Mouse (Mus musculus) small intestine, adult 2 months (tissue): ENCODE results near the gene Sec24c. TPM values are rescaled to one million over a fixed set of nuclear protein-coding genes. Genes with fewer than 3 reads are reported as not detected.

Source experiments
- H3K27ac ChIP-seq: fragments of 200-500 bp; 2 replicates; pipeline ENCODE4 v1.5.1; 2012; ENCODE audit warnings: low read depth, low read length, control low read depth, inconsistent platforms; ENCODE audit not compliant: insufficient read depth
- H3K27me3 ChIP-seq: fragments of 200-500 bp; 2 replicates; pipeline ENCODE4 v1.6.1; 2012; ENCODE audit warnings: mild to moderate bottlenecking, moderate library complexity, low read length, inconsistent platforms; ENCODE audit not compliant: control insufficient read depth, insufficient read depth
- H3K36me3 ChIP-seq: fragments of 200-500 bp; 2 replicates; pipeline ENCODE4 v1.6.1; 2012; ENCODE audit warnings: mild to moderate bottlenecking, low read length, control low read depth, inconsistent platforms; ENCODE audit not compliant: control insufficient read depth, insufficient read depth
- H3K4me1 ChIP-seq: fragments of 200-500 bp; 2 replicates; pipeline ENCODE4 v1.6.1; 2012; ENCODE audit warnings: low read length, inconsistent platforms, mixed read lengths; ENCODE audit not compliant: control insufficient read depth, insufficient read depth, insufficient read length
- H3K4me3 ChIP-seq: fragments of 200-500 bp; 2 replicates; pipeline ENCODE4 v1.5.1; 2012; ENCODE audit warnings: low read depth, mild to moderate bottlenecking, control low read depth, inconsistent platforms, low read length, moderate library complexity
- CTCF ChIP-seq: fragments of 200-500 bp; IDR thresholded peaks from 2 replicates; pipeline ENCODE4 v1.5.1; 2012; ENCODE audit warnings: low read depth, mild to moderate bottlenecking, control low read depth, inconsistent platforms, low read length, moderate library complexity, mixed read lengths; ENCODE audit not compliant: insufficient replicate concordance, insufficient read length; ENCODE audit errors: extremely low read depth
- POLR2A ChIP-seq: fragments of 200-500 bp; IDR thresholded peaks from 2 replicates; pipeline ENCODE4 v1.6.1; 2012; ENCODE audit warnings: low read depth, mild to moderate bottlenecking, control low read depth, inconsistent platforms, low read length, moderate library complexity
- WGBS: fragments of 180-500 bp; shearing (Covaris S2); methylation state at CpG from one replicate; pipeline ENCODE4 v1.1.7; 2018; 5-methylcytosine and 5-hydroxymethylcytosine counted together
- polyA plus RNA-seq: library from polyadenylated mRNA; depleted of rRNA; stranded (reverse); fragments of >200 nt; gene quantifications from 2 replicates; pipeline ENCODE4 v1.2.3, GENCODE M21; 2012

The Sec24c gene
- polyA plus RNA-seq, 1 experiment: 233 TPM

- H3K27me3 ChIP-seq: 0 out of 2 replicates have a peak, but pooled peaks cover 5% of the 10 kb centered on the region
- no peaks in the 10 kb centered on the region for H3K36me3 ChIP-seq
- 0 out of 2 replicates have a peak overlapping the region, but pooled peaks have one; percentile 44 for H3K27ac ChIP-seq
- peaks cover 5% of the 10 kb centered on the region for H3K4me1 ChIP-seq
- no peak; the same call in none of the 2 replicates for TF ChIP-seq POLR2A
- peak; percentile 90 for TF ChIP-seq CTCF
- H3K4me3 ChIP-seq: peak overlapping the region; percentile 77
- 2% methylated on average over 52 of the region's 52 CpGs for WGBS
These were observed 13.1 kb upstream of the Sec24c start for GRCm38 (mm10) chr14:20660827-20661660.

- Histone ChIP-seq H3K27ac (no peak overlapping the region), H3K36me3 (no peaks in the 10 kb centered on the region), H3K27me3 (0 out of 2 replicates have a peak, but pooled peaks cover 5% of the 10 kb centered on the region), H3K4me1 (peaks cover 5% of the 10 kb centered on the region), H3K4me3 (peak overlapping the region; percentile 77)
- TF ChIP-seq CTCF (no peak), POLR2A (no peak)
- 36% methylated on average over 19 of the region's 19 CpGs for WGBS
These were observed 12.3 kb upstream of the Sec24c start for GRCm38 (mm10) chr14:20661661-20662331.

- Histone ChIP-seq H3K4me3 (no peak overlapping the region), H3K36me3 (no peaks in the 10 kb centered on the region), H3K4me1 (peaks cover 7% of the 10 kb centered on the region), H3K27me3 (0 out of 2 replicates have a peak, but pooled peaks cover 5% of the 10 kb centered on the region), H3K27ac (no peak overlapping the region)
- WGBS: 93% methylated on average over 3 of the region's 3 CpGs
- no peak for TF ChIP-seq CTCF
- TF ChIP-seq POLR2A: no peak
These were observed 11.4 kb upstream of the Sec24c start for GRCm38 (mm10) chr14:20662740-20663139.

- no peaks in the 10 kb centered on the region for H3K36me3 ChIP-seq
- TF ChIP-seq POLR2A: no peak
- no peak for TF ChIP-seq CTCF
- H3K27me3 ChIP-seq: 0 out of 2 replicates have a peak, but pooled peaks cover 5% of the 10 kb centered on the region
- no peak overlapping the region for H3K27ac ChIP-seq
- H3K4me1 ChIP-seq: peaks cover 12% of the 10 kb centered on the region
- WGBS: 64% methylated on average over 2 of the region's 2 CpGs
- H3K4me3 ChIP-seq: no peak overlapping the region
These were observed 10.5 kb upstream of the Sec24c start for GRCm38 (mm10) chr14:20663601-20664000.

- Histone ChIP-seq H3K27me3 (0 out of 2 replicates have a peak, but pooled peaks cover 5% of the 10 kb centered on the region), H3K4me1 (peaks cover 16% of the 10 kb centered on the region), H3K36me3 (no peaks in the 10 kb centered on the region), H3K27ac (no peak overlapping the region), H3K4me3 (no peak overlapping the region)
- WGBS: 68% methylated on average over 3 of the region's 3 CpGs
- TF ChIP-seq POLR2A (no peak), CTCF (no peak)
These were observed 9.7 kb upstream of the Sec24c start for GRCm38 (mm10) chr14:20664436-20664835.

GRCm38 (mm10) chr14:20667469-20667868 lies 6.6 kb upstream of the Sec24c start:
- WGBS: 79% methylated on average over 1 of the region's 1 CpGs
- no peaks in the 10 kb centered on the region for H3K27me3 ChIP-seq
- H3K4me3 ChIP-seq: no peak overlapping the region
- no peaks in the 10 kb centered on the region for H3K36me3 ChIP-seq
- H3K4me1 ChIP-seq: peaks cover 10% of the 10 kb centered on the region
- H3K27ac ChIP-seq: peak overlapping the region; percentile 72; the same call in 1 of the 2 replicates
- TF ChIP-seq POLR2A: no peak
- TF ChIP-seq CTCF: no peak

- TF ChIP-seq CTCF (no peak), POLR2A (no peak)
- Histone ChIP-seq H3K4me1 (peaks cover 11% of the 10 kb centered on the region), H3K36me3 (no peaks in the 10 kb centered on the region), H3K27ac (peak within 1 kb of the TSS; percentile 92), H3K27me3 (no peaks in the 10 kb centered on the region), H3K4me3 (no peak within 1 kb of the TSS)
- 63% methylated on average over 8 of the region's 8 CpGs for WGBS
These were observed 5.8 kb upstream of the Sec24c start, which contains the start of gene Synpo2l for GRCm38 (mm10) chr14:20668154-20668810. Gene Synpo2l, minus strand, starts transcription at chr14:20668354.
